Mouse (Mus musculus): ENCODE measurements around the gene Fbxo39. TPM values are rescaled to one million over a fixed set of nuclear protein-coding genes. Genes with fewer than 3 reads are reported as not detected.

Fbxo39 gene
- polyA plus RNA-seq, 1 experiment from 2014 or later, result not detected

- no peaks in the 10 kb centered on the region for H3K9me3 ChIP-seq (ENCODE audit: control insufficient read depth, low read length)
- H3K4me1 ChIP-seq (ENCODE audit: control insufficient read depth, insufficient read depth, low read length), result no peaks in the 10 kb centered on the region
- H3K27ac ChIP-seq (replicated peaks; ENCODE audit: low read depth, low read length), result no peak overlapping the region
- DNase-seq (ENCODE audit: low spot score) (peak; percentile 52), ATAC-seq (ENCODE audit: low read depth) (peak; percentile 50; the same call in 1 of the 2 replicates)
- no peak overlapping the region for H3K4me3 ChIP-seq (ENCODE audit: low read depth, low read length)
- no peaks in the 10 kb centered on the region for H3K27me3 ChIP-seq (replicated peaks; ENCODE audit: control insufficient read depth, insufficient read depth, low read length)
- WGBS, result 83% methylated on average over 16 of the region's 16 CpGs
- H3K4me2 ChIP-seq (ENCODE audit: low read depth, low read length), result no peak overlapping the region
- no peaks in the 10 kb centered on the region for H3K36me3 ChIP-seq (ENCODE audit: control insufficient read depth, insufficient read depth, low read length)
- H3K9ac ChIP-seq (ENCODE audit: low read depth, low read length), result no peak overlapping the region
Measured at GRCm38 (mm10) chr11:72283486-72284224, 30.6 kb upstream of the Fbxo39 start.

- Histone ChIP-seq H3K36me3 (ENCODE audit: control insufficient read depth, insufficient read depth, low read length) (no peaks in the 10 kb centered on the region), H3K9ac (ENCODE audit: low read depth, low read length) (no peak overlapping the region), H3K27me3 (replicated peaks; ENCODE audit: control insufficient read depth, insufficient read depth, low read length) (no peaks in the 10 kb centered on the region), H3K4me2 (ENCODE audit: low read depth, low read length) (no peak overlapping the region), H3K27ac (replicated peaks; ENCODE audit: low read depth, low read length) (no peak overlapping the region), H3K4me1 (ENCODE audit: control insufficient read depth, insufficient read depth, low read length) (no peaks in the 10 kb centered on the region), H3K9me3 (ENCODE audit: control insufficient read depth, low read length) (no peaks in the 10 kb centered on the region), H3K4me3 (ENCODE audit: low read depth, low read length) (no peak overlapping the region)
- DNase-seq (ENCODE audit: low spot score) (no peak), ATAC-seq (ENCODE audit: low read depth) (no peak; the same call in 1 of the 2 replicates)
- 62% methylated on average over 14 of the region's 14 CpGs for WGBS
Measured at GRCm38 (mm10) chr11:72284532-72285182, 29.6 kb upstream of the Fbxo39 start.

- Histone ChIP-seq H3K27me3 (replicated peaks; ENCODE audit: control insufficient read depth, insufficient read depth, low read length) (no peaks in the 10 kb centered on the region), H3K4me1 (ENCODE audit: control insufficient read depth, insufficient read depth, low read length) (no peaks in the 10 kb centered on the region), H3K27ac (replicated peaks; ENCODE audit: low read depth, low read length) (no peak overlapping the region), H3K4me2 (ENCODE audit: low read depth, low read length) (no peak overlapping the region), H3K36me3 (ENCODE audit: control insufficient read depth, insufficient read depth, low read length) (no peaks in the 10 kb centered on the region), H3K4me3 (ENCODE audit: low read depth, low read length) (no peak overlapping the region), H3K9me3 (ENCODE audit: control insufficient read depth, low read length) (no peaks in the 10 kb centered on the region), H3K9ac (ENCODE audit: low read depth, low read length) (no peak overlapping the region)
- 73% methylated on average over 6 of the region's 6 CpGs for WGBS
- ATAC-seq (ENCODE audit: low read depth) (no peak), DNase-seq (ENCODE audit: low spot score) (no peak)
Measured at GRCm38 (mm10) chr11:72285971-72286480, 28.2 kb upstream of the Fbxo39 start.

GRCm38 (mm10) chr11:72286651-72287050 lies 27.6 kb upstream of the Fbxo39 start:
- Histone ChIP-seq H3K36me3 (ENCODE audit: control insufficient read depth, insufficient read depth, low read length) (no peaks in the 10 kb centered on the region), H3K27ac (replicated peaks; ENCODE audit: low read depth, low read length) (no peak overlapping the region), H3K4me3 (ENCODE audit: low read depth, low read length) (no peak overlapping the region), H3K4me2 (ENCODE audit: low read depth, low read length) (no peak overlapping the region), H3K9ac (ENCODE audit: low read depth, low read length) (no peak overlapping the region), H3K9me3 (ENCODE audit: control insufficient read depth, low read length) (no peaks in the 10 kb centered on the region), H3K4me1 (ENCODE audit: control insufficient read depth, insufficient read depth, low read length) (no peaks in the 10 kb centered on the region), H3K27me3 (replicated peaks; ENCODE audit: control insufficient read depth, insufficient read depth, low read length) (no peaks in the 10 kb centered on the region)
- ATAC-seq (ENCODE audit: low read depth) (no peak), DNase-seq (ENCODE audit: low spot score) (no peak)
- WGBS, result 79% methylated on average over 3 of the region's 3 CpGs

- Histone ChIP-seq H3K36me3 (ENCODE audit: control insufficient read depth, insufficient read depth, low read length) (no peaks in the 10 kb centered on the region), H3K9ac (ENCODE audit: low read depth, low read length) (no peak overlapping the region), H3K27me3 (replicated peaks; ENCODE audit: control insufficient read depth, insufficient read depth, low read length) (no peaks in the 10 kb centered on the region), H3K9me3 (ENCODE audit: control insufficient read depth, low read length) (no peaks in the 10 kb centered on the region), H3K27ac (replicated peaks; ENCODE audit: low read depth, low read length) (no peak overlapping the region), H3K4me3 (ENCODE audit: low read depth, low read length) (no peak overlapping the region), H3K4me2 (ENCODE audit: low read depth, low read length) (no peak overlapping the region), H3K4me1 (ENCODE audit: control insufficient read depth, insufficient read depth, low read length) (no peaks in the 10 kb centered on the region)
- WGBS, result 91% methylated on average over 2 of the region's 2 CpGs
- no peak for ATAC-seq (ENCODE audit: low read depth)
- DNase-seq (ENCODE audit: low spot score), result no peak
Measured at GRCm38 (mm10) chr11:72287126-72287525, 27.1 kb upstream of the Fbxo39 start.

- Histone ChIP-seq H3K4me3 (ENCODE audit: low read depth, low read length) (no peak overlapping the region), H3K4me2 (ENCODE audit: low read depth, low read length) (no peak overlapping the region), H3K9me3 (ENCODE audit: control insufficient read depth, low read length) (no peaks in the 10 kb centered on the region), H3K36me3 (ENCODE audit: control insufficient read depth, insufficient read depth, low read length) (no peaks in the 10 kb centered on the region), H3K27ac (replicated peaks; ENCODE audit: low read depth, low read length) (no peak overlapping the region), H3K27me3 (replicated peaks; ENCODE audit: control insufficient read depth, insufficient read depth, low read length) (no peaks in the 10 kb centered on the region), H3K9ac (ENCODE audit: low read depth, low read length) (no peak overlapping the region), H3K4me1 (ENCODE audit: control insufficient read depth, insufficient read depth, low read length) (no peaks in the 10 kb centered on the region)
- WGBS, result 83% methylated on average over 3 of the region's 3 CpGs
- ATAC-seq (ENCODE audit: low read depth) (no peak), DNase-seq (ENCODE audit: low spot score) (no peak)
Measured at GRCm38 (mm10) chr11:72287543-72287942, 26.7 kb upstream of the Fbxo39 start.

- Histone ChIP-seq H3K4me3 (ENCODE audit: low read depth, low read length) (no peak overlapping the region), H3K9ac (ENCODE audit: low read depth, low read length) (no peak overlapping the region), H3K27me3 (replicated peaks; ENCODE audit: control insufficient read depth, insufficient read depth, low read length) (no peaks in the 10 kb centered on the region), H3K27ac (replicated peaks; ENCODE audit: low read depth, low read length) (no peak overlapping the region), H3K4me2 (ENCODE audit: low read depth, low read length) (no peak overlapping the region), H3K9me3 (ENCODE audit: control insufficient read depth, low read length) (no peaks in the 10 kb centered on the region), H3K4me1 (ENCODE audit: control insufficient read depth, insufficient read depth, low read length) (no peaks in the 10 kb centered on the region), H3K36me3 (ENCODE audit: control insufficient read depth, insufficient read depth, low read length) (no peaks in the 10 kb centered on the region)
- WGBS, result 92% methylated on average over 2 of the region's 2 CpGs
- DNase-seq (ENCODE audit: low spot score), result no peak
- ATAC-seq (ENCODE audit: low read depth), result no peak
Measured at GRCm38 (mm10) chr11:72293116-72293515, 21.1 kb upstream of the Fbxo39 start.

- WGBS, result 11% methylated on average over 5 of the region's 6 CpGs
- DNase-seq (ENCODE audit: low spot score), result peak; percentile 61
- peak within 1 kb of the TSS; percentile 33 for H3K4me2 ChIP-seq (ENCODE audit: low read depth, low read length)
Measured at GRCm38 (mm10) chr11:72301334-72301733, 12.9 kb upstream of the Fbxo39 start, which contains the start of gene Xaf1. Gene Xaf1 (plus strand): TSS chr11:72301629.

More at GRCm38 (mm10) chr11:72301334-72301733, 12.9 kb upstream of the Fbxo39 start, which contains the start of gene Xaf1:
- H3K27me3 ChIP-seq (replicated peaks; ENCODE audit: control insufficient read depth, insufficient read depth, low read length), result no peaks in the 10 kb centered on the region
- no peak within 1 kb of the TSS for H3K9ac ChIP-seq (ENCODE audit: low read depth, low read length)
- H3K4me1 ChIP-seq (ENCODE audit: control insufficient read depth, insufficient read depth, low read length), result no peaks in the 10 kb centered on the region
- no peak for ATAC-seq (ENCODE audit: low read depth)
- no peaks in the 10 kb centered on the region for H3K9me3 ChIP-seq (ENCODE audit: control insufficient read depth, low read length)
- H3K27ac ChIP-seq (replicated peaks; ENCODE audit: low read depth, low read length), result no peak within 1 kb of the TSS
- H3K4me3 ChIP-seq (ENCODE audit: low read depth, low read length), result no peak within 1 kb of the TSS
- no peaks in the 10 kb centered on the region for H3K36me3 ChIP-seq (ENCODE audit: control insufficient read depth, insufficient read depth, low read length)
